Mouse (Mus musculus) C2C12 (cell line): ENCODE data around the gene Tlr5.

Experiments
- CEBPB ChIP-seq: IDR thresholded peaks from one replicate; pipeline ENCODE4 v1.6.1; 2011; ENCODE audit warnings: low read depth, mild to moderate bottlenecking, control low read depth, moderate library complexity
- CTCF ChIP-seq: IDR thresholded peaks from one replicate; pipeline ENCODE4 v1.5.1; 2011; ENCODE audit not compliant: control insufficient read depth, insufficient read depth, insufficient read length
- MAX ChIP-seq: IDR thresholded peaks from one replicate; pipeline ENCODE4 v1.6.1; 2011; ENCODE audit warnings: mild to moderate bottlenecking, control low read depth
- MYOG ChIP-seq: IDR thresholded peaks from one replicate; pipeline ENCODE4 v1.6.1; 2011; ENCODE audit not compliant: control insufficient read depth, insufficient read length; ENCODE audit errors: extremely low read depth
- USF1 ChIP-seq: IDR thresholded peaks from one replicate; pipeline ENCODE4 v1.6.1; 2011; ENCODE audit warnings: low read depth, mild to moderate bottlenecking, control low read depth, moderate library complexity

DNA sequence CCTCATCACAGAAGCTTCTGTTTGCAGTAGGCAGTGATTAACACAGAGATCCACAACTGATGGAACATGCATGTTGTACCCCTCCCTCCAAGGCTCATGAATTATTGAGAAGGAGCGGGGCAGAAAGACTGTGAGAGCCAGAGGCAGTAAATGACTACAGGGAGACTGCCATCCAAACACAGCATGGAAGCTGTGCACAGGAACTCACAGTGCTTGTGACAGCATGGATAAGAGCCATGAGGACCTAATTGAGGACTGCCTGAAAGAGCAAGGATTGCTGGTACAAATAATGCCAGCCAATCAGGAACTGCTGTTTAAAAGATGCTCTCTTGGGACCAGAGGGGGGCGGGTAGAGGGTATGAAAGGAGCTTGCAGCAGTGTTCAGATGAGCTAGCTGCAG, 12.7 kb upstream of the Tlr5 start:
- TF ChIP-seq MAX (no peak), CEBPB (no peak), USF1 (no peak), CTCF (no peak), MYOG (no peak)
